Mouse (Mus musculus) cerebellum, adult 11-12 months (tissue): ENCODE results near the gene Stxbp1.
A peak's percentile ranks its signal among the peaks of the same experiment; 100 is the strongest.

Source experiments
- DNase-seq: peaks from one replicate; pipeline ENCODE4 v3.0.0; 2022

Stxbp1 gene

DNA sequence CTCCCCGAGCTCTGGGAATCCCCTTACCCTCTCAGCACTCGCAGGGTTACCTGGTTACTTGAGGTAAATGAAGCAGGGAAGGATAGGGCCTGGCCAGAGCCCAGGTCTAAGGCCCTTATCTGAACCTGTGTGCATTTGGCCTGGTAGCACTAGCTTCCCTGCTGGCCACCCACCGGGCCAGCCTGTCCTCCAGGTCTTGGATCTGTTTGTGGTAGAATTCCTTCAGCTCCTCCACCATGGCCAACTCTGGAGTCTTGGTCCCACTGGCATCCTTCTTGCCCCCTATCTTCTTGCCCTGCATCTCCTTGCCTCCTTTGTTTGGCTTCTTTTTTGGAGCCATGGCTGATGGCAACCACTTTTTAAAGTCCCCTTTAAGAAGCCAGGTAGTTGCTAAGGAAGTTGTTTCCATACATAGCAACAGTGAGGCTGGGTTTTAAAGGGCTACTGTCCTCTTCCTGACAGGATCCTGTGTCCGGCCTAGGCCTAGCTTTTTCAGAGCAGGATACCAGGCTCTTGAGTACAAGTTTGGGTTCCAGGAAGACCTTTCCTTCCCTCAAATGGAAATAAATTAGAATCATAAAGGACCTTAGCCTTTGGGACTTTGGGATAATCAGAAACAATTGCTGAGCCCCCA lies 62.9 kb downstream of the Stxbp1 start, which contains the start of gene Cfap157:
TSS of gene Cfap157 (minus strand) at position 381 of the 634 bp plus-strand sequence.
- no peak for DNase-seq

DNA sequence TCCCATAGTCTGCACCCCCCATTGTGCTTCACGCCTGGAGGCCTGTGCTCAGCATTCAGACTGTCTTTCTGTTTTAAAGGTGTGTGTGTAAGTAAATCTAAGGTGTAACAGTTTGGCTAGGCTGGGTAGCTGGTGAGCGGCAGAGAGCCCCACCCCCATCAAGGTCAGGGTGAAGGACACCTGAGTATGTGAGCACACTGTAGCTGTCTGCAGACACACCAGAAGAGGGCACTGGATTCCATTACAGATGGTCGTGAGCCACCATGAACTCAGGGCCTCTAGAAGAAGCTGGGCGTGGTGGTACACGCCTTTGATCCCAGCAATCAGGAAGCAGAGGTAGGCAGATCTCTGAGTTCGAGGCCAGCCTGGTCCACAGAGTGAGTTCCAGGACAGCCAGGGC lies 65.3 kb downstream of the Stxbp1 start:
- no peak for DNase-seq

DNA sequence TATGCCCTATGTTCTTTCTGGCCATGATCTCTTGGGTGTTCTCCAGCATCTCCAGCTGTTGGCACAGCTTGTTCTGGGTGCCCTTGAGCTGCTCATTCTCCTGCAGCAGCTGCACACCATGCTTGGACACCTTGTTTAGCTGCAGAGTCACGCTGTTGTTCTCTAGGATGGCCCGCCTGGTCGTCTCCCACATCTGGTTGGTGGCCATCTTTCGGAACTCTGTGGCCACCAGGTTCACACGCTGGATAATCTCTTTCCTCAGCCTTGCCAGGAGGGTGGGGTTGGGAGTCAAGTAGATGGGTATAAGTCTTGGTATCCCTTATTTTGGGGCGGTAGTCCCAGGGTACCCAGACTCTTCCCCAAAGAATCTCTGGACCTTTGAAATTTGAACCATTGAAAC lies 67.3 kb downstream of the Stxbp1 start:
- no peak for DNase-seq

DNA sequence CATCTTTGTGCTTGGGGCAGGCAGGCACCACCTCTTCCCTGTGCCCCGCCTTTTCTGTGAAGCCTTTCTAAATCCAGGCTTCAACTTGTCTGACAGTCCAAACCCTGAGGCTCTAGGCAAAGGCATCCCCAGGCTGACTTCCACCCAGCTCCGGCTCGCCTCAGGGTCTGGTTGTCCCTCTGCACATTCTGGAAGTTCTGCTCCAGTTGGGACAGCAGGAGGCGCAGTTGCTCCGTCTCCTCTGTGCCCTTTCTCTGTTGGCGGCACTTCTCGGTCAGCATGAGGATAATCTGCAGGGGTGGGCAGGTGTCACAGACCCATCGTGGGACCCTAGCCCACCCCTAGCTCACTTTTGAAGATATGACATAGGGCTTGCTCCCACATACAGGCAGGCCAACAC lies 67.9 kb downstream of the Stxbp1 start:
- DNase-seq: peak; percentile 72

DNA sequence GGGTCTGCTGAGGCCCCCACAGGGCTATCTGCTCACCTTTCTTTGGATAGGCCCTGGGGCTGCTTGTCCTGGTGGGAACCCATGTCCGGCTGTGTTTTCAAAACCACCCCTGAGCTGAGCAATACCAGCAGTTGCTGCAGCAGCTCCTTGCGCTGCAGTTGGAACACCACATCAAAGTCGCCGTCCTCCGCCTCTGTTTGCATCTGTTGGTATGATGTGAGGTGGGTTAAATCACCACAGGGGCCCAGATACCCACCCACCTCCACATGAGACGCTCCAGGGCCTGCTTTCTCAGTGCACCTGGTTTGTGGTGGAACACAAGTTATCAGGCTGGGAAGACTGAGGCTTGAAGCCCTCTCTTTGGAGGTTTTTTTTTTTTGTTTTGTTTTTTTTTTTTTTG lies 69.0 kb downstream of the Stxbp1 start:
- DNase-seq: no peak

DNA sequence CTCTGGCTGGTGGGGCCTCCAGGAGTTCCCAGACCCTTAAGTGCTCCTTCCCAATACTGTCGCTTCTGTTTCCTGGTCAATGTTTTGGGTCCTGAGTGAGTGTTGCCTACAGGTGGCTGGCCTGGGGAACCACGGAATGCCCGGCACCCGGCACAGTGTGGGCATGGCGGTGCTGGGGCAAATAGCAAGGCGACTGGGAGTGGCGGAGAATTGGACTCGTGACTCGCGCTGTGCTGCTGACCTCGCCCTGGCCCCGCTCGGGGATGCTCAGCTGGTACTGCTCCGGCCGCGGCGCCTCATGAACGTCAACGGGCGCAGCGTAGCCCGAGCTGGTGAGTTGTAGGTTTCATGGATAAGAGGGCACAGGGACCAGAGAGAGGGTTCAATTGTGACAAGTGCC lies 70.9 kb downstream of the Stxbp1 start:
- no peak for DNase-seq

DNA sequence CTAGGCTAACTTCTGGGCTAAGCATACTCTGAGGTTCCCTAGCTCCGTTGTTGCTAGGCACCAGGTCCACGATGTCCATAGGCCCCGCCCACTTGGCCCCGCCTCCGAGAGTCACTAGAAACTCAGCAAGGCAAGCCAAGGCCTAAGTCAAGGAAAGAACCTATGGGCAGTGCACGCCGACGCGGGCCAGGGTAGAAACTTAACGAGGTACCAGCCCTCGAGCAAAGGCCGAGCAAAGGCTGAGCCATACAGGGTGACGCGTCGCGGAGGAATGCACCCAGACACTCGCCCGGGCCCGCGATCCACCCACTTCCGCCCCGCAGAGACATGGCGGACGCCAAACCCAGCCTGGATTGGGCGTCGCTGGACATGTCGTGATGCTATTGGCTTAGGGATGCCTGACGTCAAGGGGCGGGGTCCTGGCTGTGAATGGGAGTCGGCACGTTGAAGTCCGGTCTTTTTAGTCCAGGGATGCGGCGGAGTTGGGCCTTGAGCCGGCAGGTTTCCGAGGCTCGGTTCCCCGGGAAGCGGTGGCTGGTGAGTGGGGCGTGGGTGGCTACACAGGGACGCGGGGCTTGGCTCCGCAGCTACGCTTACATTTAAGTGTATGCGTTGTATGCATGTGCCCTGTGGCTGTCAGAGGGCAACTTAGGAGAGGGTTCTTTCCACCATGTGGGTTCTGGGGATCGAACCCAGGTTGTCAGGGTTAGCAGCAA lies 71.5 kb downstream of the Stxbp1 start, which contains the start of the genes Ttc16 and Ptrh1:
TSS of gene Ttc16 (minus strand) at position 275 of the 716 bp plus-strand sequence.
TSS of gene Ptrh1 (plus strand) at position 428 of the 716 bp plus-strand sequence.
- DNase-seq: peak; percentile 96

DNA sequence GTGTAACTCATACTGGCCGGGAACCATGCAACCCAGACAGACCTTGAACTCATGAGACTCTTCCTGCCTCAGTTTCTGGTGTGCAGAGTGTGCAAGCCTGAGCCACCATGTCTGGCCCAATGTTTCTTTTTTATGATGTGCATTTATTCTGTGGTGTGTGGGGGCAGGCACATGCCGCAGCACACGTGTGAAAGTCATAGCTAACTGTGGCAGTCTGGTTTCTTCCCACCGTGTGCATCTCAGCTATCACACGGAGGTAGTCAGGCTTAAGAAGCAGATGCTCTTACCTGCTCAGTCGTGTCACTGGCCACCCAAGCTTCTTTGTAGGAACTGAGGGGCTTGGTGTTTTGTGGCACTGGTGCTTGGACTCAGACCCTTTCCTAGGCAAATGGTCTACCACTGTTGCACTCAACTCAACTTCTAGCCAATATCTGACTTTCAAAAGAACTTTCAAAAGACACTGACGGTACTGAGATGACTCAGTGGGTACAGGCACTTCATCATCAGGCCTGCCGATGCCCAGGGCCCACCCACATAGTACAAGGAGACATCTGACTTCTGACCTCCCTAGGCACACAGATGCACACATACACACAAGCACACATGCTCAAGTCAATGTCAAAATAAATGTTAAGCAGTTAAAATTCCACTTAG lies 74.3 kb downstream of the Stxbp1 start:
- DNase-seq: no peak

DNA sequence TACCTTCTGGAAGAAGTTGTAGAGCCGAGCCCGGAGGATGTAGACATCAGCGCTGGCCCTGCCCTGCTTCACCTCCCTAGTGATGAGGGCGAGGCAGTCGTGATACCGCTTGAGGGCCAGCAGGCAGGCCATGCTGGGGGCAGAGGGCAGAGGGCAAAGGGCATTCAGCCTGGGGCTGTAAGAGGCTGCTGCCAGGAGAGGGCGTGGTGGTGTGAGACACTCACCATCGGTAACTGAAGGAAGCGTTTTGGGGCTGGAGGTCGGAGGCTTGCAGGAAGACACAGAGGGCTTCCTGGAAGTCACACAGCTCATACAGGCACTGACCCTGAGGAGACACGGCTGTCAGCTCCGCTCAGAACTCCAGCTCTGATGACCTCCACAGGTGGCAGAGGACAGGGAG lies 75.2 kb downstream of the Stxbp1 start:
- DNase-seq: no peak

DNA sequence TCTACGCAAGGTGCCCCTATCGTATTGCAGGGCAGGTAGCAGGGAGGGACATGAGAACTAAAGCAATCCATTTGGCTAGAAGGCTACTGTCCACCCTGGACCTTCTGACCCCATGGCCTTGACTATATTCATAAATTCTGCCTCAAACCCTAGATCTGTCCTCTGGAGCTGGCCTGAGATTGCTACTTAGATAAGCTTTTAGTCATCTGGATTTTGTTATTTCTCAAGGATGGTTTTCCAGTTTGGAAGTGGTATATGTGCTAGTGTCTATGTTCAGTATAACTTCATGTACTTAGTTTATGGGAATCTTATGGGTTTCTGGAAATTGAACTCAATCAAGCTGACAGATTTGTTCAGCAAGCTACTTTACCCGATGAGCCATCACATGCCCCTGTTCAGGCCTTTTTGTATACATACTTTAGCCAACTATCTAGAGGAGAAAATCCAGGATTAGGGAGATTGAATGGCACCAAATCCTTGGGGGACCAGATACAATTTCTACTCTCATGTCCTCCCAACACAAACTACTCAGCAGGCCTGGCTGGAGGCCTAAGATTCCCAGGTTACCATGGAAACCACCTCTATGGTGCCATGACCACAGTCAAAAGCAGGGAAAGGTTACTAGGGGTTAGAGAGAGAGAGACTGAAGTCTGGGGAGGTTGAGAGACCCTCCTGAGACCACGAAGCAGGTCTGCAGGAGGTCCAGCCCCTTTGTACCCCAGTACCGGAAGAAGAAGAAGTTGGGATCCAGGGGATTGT lies 77.5 kb downstream of the Stxbp1 start:
- no peak for DNase-seq

DNA sequence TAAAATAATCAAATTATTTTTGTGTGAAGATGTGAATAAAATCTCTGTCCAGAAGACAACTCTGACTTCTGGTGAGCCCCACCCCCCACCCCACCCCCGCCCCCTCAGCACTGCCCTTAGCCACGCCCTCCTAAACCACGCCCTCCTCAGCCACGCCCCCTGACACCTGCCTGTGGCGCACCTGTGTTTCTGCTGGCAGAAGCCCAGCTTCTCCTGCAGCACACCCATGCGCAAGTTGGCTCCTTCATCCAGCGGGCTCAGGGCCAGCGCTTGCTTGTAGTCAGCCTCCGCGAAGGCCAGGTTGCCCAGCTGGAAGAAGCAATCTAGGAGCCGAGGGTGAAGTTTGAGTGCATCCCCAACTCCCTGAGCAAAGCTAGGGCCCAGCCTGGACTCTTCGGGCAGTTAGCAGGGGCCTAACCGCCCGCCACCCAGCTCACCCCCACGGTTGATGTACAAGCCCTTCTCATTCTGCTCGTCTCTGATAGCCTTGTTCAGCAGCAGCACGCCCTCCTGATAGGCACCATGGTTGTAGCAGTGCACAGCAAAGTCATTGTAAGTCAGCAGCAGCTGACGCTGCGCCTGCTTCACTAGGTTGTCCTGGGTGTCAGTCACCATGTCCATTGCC lies 78.3 kb downstream of the Stxbp1 start:
- DNase-seq: no peak

DNA sequence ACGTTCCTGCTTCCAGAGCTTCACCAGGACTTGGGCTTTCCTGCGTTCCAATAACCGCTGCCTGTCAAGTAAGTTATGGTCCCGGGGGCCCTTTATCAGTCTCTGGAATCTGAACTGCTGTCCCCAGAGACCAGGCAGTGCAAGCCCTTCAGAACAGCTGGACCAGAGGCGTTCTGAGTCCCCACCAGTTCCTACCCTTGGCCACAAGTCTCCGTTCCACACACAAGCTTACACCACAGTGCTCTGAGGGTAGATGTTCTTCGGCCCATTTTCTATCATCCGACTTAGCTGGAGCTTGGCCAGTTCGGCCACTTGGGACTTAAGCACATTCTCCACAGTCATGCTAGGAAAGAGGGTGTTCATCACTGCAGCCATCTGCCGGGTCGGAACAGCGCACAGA lies 79.8 kb downstream of the Stxbp1 start:
- no peak for DNase-seq

DNA sequence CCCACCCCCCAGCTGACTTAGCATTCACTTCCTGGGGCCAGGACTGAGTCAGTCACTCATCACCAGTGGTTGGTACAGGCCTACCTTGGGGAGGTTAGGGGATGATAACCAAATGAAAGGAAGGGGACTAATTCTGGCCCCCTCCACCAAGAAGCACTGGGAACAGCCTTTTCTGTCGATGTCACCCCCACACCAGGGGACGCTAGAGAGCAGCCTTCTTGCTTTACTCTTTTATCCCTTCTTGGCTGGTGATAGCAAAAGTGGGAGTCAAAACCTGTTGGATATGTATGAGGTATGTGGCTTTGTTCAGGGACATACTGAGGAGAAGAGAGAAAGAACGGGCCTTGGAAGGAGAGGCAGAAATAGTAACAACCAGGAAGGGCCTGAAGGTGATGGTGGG lies 83.7 kb downstream of the Stxbp1 start:
- no peak for DNase-seq

DNA sequence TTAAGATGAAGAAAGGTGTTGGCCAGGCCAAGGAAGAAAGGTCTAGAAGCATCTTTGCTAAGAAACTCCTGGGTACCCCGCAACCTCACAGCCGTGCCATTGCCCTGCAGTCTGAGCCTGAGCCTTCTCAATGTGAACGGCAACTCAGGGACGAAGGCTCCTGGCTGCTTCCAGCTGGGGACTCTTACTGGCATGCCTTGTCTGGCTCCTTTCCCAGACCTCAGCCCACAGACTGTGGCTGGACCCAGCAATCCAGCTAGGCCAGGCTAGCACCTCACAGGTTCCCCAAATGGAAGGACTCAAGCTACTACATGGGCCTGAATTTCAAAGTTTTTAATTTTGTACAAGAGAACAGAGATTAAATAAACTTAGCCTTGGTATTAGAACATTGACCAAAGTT lies 85.2 kb downstream of the Stxbp1 start:
- no peak for DNase-seq

DNA sequence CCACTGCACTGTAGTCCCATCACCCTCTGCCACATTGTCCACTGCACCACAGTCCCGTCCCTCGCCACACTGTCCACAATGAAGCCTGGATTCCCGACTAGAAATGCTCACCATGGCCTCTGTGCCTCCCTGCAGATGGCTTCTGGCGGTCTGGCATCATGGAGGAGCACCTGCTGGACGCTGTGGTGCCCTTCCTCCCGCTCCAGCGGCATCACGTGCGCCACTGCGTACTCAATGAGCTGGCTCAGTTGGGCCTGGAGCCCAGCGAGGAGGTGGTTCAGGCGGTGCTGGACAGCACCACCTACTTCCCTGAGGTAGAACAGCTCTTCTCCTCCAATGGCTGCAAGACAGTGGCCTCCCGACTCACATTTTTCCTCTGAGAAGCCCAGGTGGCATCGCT lies 85.7 kb downstream of the Stxbp1 start:
- no peak for DNase-seq

DNA sequence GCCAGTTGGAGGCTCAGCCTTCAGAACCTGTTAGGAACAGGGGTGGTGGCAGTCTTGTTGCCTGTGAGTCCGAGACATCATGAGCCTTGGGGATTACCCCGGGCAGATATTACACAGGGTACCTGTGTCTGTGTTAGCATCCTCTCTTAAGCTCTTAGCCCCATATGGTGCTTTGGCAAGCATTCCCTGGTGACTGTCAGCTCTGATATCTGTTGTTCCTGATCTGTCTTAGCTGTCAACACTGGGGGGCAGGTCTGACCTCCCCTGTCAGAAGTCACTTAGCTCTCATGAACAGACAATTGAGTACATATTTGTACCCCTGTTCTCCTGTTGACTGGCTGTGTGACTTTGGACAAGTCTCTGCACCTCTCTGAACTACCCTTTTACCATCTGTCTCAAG lies 88.0 kb downstream of the Stxbp1 start:
- no peak for DNase-seq

DNA sequence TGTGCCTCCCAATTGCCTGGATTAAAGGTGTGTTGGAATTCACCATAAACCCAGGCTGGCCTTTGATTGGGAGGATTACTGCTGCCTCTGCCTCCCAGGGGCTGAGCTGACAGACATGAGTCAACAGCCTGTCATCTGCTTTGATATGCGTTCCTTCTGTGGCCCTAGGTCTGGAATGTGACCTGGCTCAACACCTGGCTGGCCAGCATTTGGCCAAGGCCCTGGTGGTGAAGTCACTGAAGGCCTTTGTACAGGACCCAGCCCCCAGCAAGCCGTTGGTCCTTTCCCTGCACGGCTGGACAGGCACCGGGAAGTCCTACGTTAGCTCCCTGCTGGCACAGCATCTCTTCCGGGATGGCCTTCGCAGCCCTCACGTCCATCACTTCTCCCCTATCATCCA lies 88.5 kb downstream of the Stxbp1 start:
- no peak for DNase-seq

DNA sequence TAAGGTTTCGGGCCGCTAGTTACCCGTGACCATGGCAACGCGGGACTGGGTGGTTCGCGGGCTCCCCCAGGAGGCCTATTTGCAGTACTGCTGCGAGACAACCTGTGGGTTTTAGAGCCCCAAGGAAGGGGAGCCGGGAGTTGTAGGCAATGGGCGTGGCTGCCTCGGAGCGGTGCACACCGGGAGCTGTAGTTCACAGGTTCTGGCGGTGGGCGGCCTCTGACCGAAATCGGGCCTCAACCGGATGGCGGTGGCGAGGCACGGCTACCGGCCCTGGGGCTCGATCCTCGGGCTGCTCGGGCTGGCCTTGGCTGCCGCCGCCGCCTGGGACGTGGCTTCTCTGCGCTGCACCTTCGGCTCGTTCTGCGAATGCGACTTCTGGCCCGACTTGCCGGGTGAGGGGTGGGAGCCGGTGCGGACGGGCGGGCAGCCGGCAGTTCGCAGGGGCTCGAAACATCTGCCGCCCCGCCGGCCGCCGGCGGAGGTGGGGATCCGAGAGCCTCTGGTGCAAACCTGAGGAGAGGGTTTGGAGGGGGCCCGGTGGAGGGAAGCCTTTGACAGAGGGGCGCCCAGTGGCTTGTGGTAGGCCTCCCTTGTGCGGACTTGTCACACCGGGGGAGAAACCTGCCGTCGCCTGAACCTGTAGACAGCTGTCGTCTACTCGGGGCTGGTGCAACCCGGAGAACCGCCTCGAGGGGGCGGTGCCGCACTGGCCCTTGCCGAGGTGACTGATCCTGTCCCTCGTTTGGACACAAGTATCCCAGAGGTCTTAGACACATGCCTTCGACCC lies 89.8 kb downstream of the Stxbp1 start, which contains the start of gene Tor2a:
TSS of gene Tor2a (plus strand) at position 179 of the 790 bp plus-strand sequence.
- peak; percentile 97 for DNase-seq

DNA sequence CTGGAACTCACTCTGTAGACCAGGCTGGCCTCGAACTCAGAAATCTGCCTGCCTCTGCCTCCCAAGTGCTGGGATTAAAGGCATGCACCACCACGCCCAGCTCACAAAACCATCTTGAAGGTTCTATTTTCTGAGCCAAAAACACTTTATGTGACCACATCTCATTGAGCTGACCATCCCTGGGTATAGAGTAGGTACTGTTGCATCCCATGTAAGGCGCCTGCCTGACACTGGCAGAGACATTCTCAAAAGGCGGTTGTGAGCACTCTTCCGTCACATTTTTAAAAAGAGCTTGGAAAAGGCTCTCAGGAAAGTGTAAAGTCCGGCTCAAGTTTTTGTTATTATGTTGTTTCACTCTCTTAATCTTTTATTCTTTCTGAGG lies 90.4 kb downstream of the Stxbp1 start:
- DNase-seq: no peak

DNA sequence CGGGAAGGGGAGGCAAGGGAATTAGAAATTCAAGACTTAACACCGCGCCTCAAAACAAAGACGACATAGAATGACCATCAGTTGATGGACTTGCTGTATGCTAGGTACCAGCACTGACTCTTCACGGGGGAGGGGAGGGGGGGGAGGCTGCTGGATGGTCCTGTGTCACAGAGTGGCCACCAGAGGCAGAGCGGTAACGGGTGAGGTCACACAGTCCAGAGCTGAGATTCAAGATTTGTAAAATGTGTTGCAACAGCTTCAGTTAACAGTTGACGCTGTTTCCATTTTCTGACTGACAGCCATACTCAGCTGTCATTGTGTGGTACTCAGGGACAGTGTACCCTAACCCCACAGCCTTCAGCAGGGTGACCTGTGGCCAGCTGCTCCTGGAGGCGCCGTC lies 94.9 kb downstream of the Stxbp1 start:
- DNase-seq: no peak

DNA sequence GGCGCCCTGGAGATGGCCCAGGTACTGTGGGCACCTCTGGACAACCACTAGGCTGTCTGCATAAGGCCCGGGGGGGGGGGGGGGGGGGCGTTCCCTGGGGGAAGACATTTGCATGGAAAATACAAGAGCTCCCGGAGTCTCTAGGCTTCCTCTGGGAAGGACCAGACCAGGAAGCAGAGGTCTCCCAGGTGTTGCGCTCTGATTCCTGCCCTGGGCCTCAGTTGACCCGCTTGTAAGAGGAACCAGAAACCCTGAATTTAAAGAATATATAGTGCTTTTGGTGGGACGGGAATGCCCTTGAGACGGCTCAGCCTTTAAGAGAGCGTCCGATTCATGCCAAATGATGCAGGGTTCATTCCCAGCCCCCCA lies 95.4 kb downstream of the Stxbp1 start:
- no peak for DNase-seq
